Comparison of ENCODE assay signal across 7 mouse cellular contexts in the genomic region with DNA sequence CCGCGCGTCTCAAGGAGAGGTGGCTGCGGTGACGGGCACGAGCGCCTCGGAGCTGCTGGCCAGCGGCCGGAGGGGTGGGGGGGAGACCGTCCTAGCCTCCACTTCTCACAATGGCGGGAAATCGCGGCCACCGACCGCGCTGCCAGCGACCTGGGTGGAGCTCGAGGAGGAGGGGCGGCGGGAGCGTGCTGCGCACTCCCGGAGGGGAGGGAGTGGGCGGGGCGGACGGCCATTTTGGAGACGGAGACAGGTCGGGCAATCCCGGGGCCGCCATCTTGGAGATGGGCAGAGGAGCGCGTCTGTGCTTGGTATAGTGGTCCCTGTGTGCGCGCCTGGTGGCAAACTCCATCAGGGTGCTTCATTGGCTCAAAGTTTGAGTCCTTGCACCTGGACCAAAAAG. TPM values are rescaled to one million over a fixed set of nuclear protein-coding genes. Genes with fewer than 3 reads are reported as not detected.
DNase-seq lines count a peak whose midpoint lies in the region; ATAC-seq lines count a peak whose summit lies in the region.

A gene (minus strand): TSS at position 162 of the 400 bp plus-strand sequence.

- no peaks in the 10 kb centered on the region for H3K9me3 ChIP-seq in intestine, embryonic 16.5 days (ENCODE audit: control insufficient read depth, low read length)
- no peaks in the 10 kb centered on the region for H3K9me3 ChIP-seq in midbrain, embryonic 11.5 days (ENCODE audit: control insufficient read depth, low read length)

- peak within 1 kb of the TSS; percentile 70 for H3K4me2 ChIP-seq in intestine, embryonic 16.5 days (ENCODE audit: low read depth, low read length)
- peak within 1 kb of the TSS; percentile 86 for H3K4me2 ChIP-seq in midbrain, embryonic 11.5 days

- under 1% methylated on average over 35 of the region's 35 CpGs for WGBS in intestine, embryonic 16.5 days
- under 1% methylated on average over 33 of the region's 35 CpGs for WGBS in midbrain, embryonic 11.5 days

- intact Hi-C loops in left cerebral cortex, postnatal 36 days (cut with DNase I) = no loop called here

- DNase-seq in adrenal gland, adult 2 months = peak; percentile 98
- peak; percentile 92 for DNase-seq in embryo, embryonic 11.5 days (ENCODE audit: low read depth, low spot score)
- DNase-seq in gastrocnemius, postnatal 4 days (ENCODE audit: low spot score in 2 of 2) = peak; percentile 98 to 99
- DNase-seq in left cerebral cortex, postnatal 36 days (ENCODE audit: low spot score in 2 of 2) = peak; percentile 96
- peak; percentile 99 for DNase-seq in midbrain, embryonic 11.5 days (ENCODE audit: low spot score, missing footprints)
- DNase-seq in skeletal muscle tissue, adult 2 months (ENCODE audit: low read depth, low spot score) = peak; percentile 92

- peak within 1 kb of the TSS; percentile 99 for H3K9ac ChIP-seq in intestine, embryonic 16.5 days (ENCODE audit: low read depth, low read length)
- peak within 1 kb of the TSS; percentile 93 for H3K9ac ChIP-seq in midbrain, embryonic 11.5 days (ENCODE audit: low read length)

- peak within 1 kb of the TSS; percentile 88 for H3K27ac ChIP-seq in intestine, embryonic 16.5 days (ENCODE audit: low read length)
- H3K27ac ChIP-seq in midbrain, embryonic 11.5 days (ENCODE audit: low read depth, low read length) = peak within 1 kb of the TSS; percentile 69

- H3K4me3 ChIP-seq in intestine, embryonic 16.5 days (ENCODE audit: low read length) = peak within 1 kb of the TSS; percentile 100
- H3K4me3 ChIP-seq in midbrain, embryonic 11.5 days (ENCODE audit: low read depth, low read length) = peak within 1 kb of the TSS; percentile 98

- H3K4me1 ChIP-seq in intestine, embryonic 16.5 days (ENCODE audit: control insufficient read depth, insufficient read depth, low read length) = peaks cover 28% of the 10 kb centered on the region
- H3K4me1 ChIP-seq in midbrain, embryonic 11.5 days (ENCODE audit: control insufficient read depth, insufficient read depth, low read length) = peaks cover 14% of the 10 kb centered on the region

- no peaks in the 10 kb centered on the region for H3K36me3 ChIP-seq in intestine, embryonic 16.5 days (ENCODE audit: control insufficient read depth, insufficient read depth, low read length)
- H3K36me3 ChIP-seq in midbrain, embryonic 11.5 days (ENCODE audit: control insufficient read depth, insufficient read depth, low read length) = no peaks in the 10 kb centered on the region

- H3K27me3 ChIP-seq in intestine, embryonic 16.5 days (replicated peaks; ENCODE audit: control insufficient read depth, insufficient read depth, low read length) = no peaks in the 10 kb centered on the region
- no peaks in the 10 kb centered on the region for H3K27me3 ChIP-seq in midbrain, embryonic 11.5 days (ENCODE audit: control insufficient read depth, insufficient read depth, low read length)

- peak; percentile 79 for ATAC-seq in intestine, embryonic 16.5 days
- peak; percentile 89 for ATAC-seq in midbrain, embryonic 11.5 days (ENCODE audit: low FRiP score)

RNA-seq across cellular contexts. Expression of the gene that starts here (rescaled TPM):
- 10 to 100 TPM; 31.3 to 33.5 TPM for total RNA-seq in adrenal gland, adult 2 months (2021)
- 20.5 and 22.4 TPM in 2 replicates for polyA plus RNA-seq in adrenal gland, adult 2 months (2012; rRNA removed)
- 10 to 100 TPM; 36.2 to 38.6 TPM for total RNA-seq in gastrocnemius, postnatal 4 days (2021)
- polyA plus RNA-seq in intestine, embryonic 16.5 days (2015; fragmentation: Nextera tagmentation; extraction: Ambion mirVana) = 35.3 and 40.2 TPM in 2 replicates
- 10 to 100 TPM; 19.9 to 27.6 TPM for total RNA-seq in left cerebral cortex, postnatal 36 days (2021)
- polyA plus RNA-seq in midbrain, embryonic 11.5 days (2014; fragmentation: Nextera tagmentation; extraction: Ambion mirVana) = 79.1 and 83.9 TPM in 2 replicates

Comparison
In these comparisons a context has a peak if more than half of its experiments do, and no peak if none do; other contexts are left out.
1. Peak in every context shown above with its lines: DNase-seq, ATAC-seq, H3K4me3 ChIP-seq and H3K27ac ChIP-seq.